Mouse (Mus musculus) brown adipose tissue, adult 24 weeks (tissue): ENCODE data around the gene Syf2. TPM values are rescaled to one million over a fixed set of nuclear protein-coding genes. Genes with fewer than 3 reads are reported as not detected.

Experiments
- H3K27ac ChIP-seq: fragments of 200-500 bp; replicated peaks from 2 replicates; pipeline ENCODE4 v1.5.1; 2012; ENCODE audit warnings: low read depth, mild to moderate bottlenecking, low read length
- H3K4me1 ChIP-seq: fragments of 200-500 bp; 2 replicates; pipeline ENCODE4 v1.6.1; 2012; ENCODE audit warnings: low read length, mixed read lengths; ENCODE audit not compliant: control insufficient read depth, insufficient read depth, insufficient read length
- H3K4me3 ChIP-seq: fragments of 200-500 bp; 2 replicates; pipeline ENCODE4 v1.5.1; 2012; ENCODE audit warnings: low read depth, mild to moderate bottlenecking, low read length, moderate library complexity; ENCODE audit not compliant: insufficient read depth
- polyA plus RNA-seq: library from polyadenylated mRNA; stranded (reverse); fragments of >200 nt; gene quantifications from 2 replicates; pipeline ENCODE4 v1.2.4, GENCODE M21; 2012; ENCODE audit not compliant: missing spikeins, insufficient read depth, insufficient read length

Gene Syf2
- polyA plus RNA-seq, 1 experiment, result 75.9 TPM

- Histone ChIP-seq H3K4me3 (no peak overlapping the region), H3K27ac (no peak overlapping the region), H3K4me1 (no peaks in the 10 kb centered on the region)
Measured at GRCm38 (mm10) chr4:134937240-134938176, 6.8 kb downstream of the Syf2 start.

- Histone ChIP-seq H3K4me3 (no peak overlapping the region), H3K27ac (no peak overlapping the region), H3K4me1 (no peaks in the 10 kb centered on the region)
Measured at GRCm38 (mm10) chr4:134939900-134940299, 9.2 kb downstream of the Syf2 start.

- no peak overlapping the region for H3K27ac ChIP-seq
- H3K4me1 ChIP-seq, result no peaks in the 10 kb centered on the region
Measured at GRCm38 (mm10) chr4:134943758-134944538, 13.2 kb downstream of the Syf2 start.

GRCm38 (mm10) chr4:134946024-134946744 is 15.5 kb downstream of the Syf2 start:
- H3K4me1 ChIP-seq, result no peaks in the 10 kb centered on the region; the same call in 1 of the 2 replicates
- H3K27ac ChIP-seq, result no peak overlapping the region
- peak overlapping the region; percentile 19; the same call in 1 of the 2 replicates for H3K4me3 ChIP-seq

More at GRCm38 (mm10) chr4:134943758-134944538, 13.2 kb downstream of the Syf2 start:
- no peak overlapping the region for H3K4me3 ChIP-seq

GRCm38 (mm10) chr4:134950518-134951091 is 19.9 kb downstream of the Syf2 start:
- H3K27ac ChIP-seq, result no peak overlapping the region
- H3K4me1 ChIP-seq, result no peaks in the 10 kb centered on the region; the same call in 1 of the 2 replicates
- H3K4me3 ChIP-seq, result no peak overlapping the region

GRCm38 (mm10) chr4:134954461-134954860 is 23.8 kb downstream of the Syf2 start:
- Histone ChIP-seq H3K27ac (no peak overlapping the region), H3K4me1 (no peaks in the 10 kb centered on the region; the same call in 1 of the 2 replicates), H3K4me3 (no peak overlapping the region)

- Histone ChIP-seq H3K4me3 (no peak overlapping the region), H3K27ac (no peak overlapping the region), H3K4me1 (no peaks in the 10 kb centered on the region; the same call in 1 of the 2 replicates)
Measured at GRCm38 (mm10) chr4:134955196-134955595, 24.5 kb downstream of the Syf2 start.

GRCm38 (mm10) chr4:134955845-134956244 is 25.1 kb downstream of the Syf2 start:
- Histone ChIP-seq H3K4me1 (no peaks in the 10 kb centered on the region), H3K4me3 (no peak overlapping the region), H3K27ac (no peak overlapping the region)

- no peak overlapping the region for H3K27ac ChIP-seq
- H3K4me3 ChIP-seq, result no peak overlapping the region
- H3K4me1 ChIP-seq, result no peaks in the 10 kb centered on the region
Measured at GRCm38 (mm10) chr4:134956328-134956727, 25.6 kb downstream of the Syf2 start.

GRCm38 (mm10) chr4:134963021-134963776 is 32.5 kb downstream of the Syf2 start:
- Histone ChIP-seq H3K4me3 (no peak overlapping the region), H3K27ac (no peak overlapping the region), H3K4me1 (no peaks in the 10 kb centered on the region; the same call in 1 of the 2 replicates)

- no peaks in the 10 kb centered on the region; the same call in 1 of the 2 replicates for H3K4me1 ChIP-seq
- no peak overlapping the region for H3K27ac ChIP-seq
- H3K4me3 ChIP-seq, result no peak overlapping the region
Measured at GRCm38 (mm10) chr4:134967887-134968604, 37.3 kb downstream of the Syf2 start.

GRCm38 (mm10) chr4:134968605-134968976 is 37.9 kb downstream of the Syf2 start:
- Histone ChIP-seq H3K4me1 (no peaks in the 10 kb centered on the region), H3K27ac (no peak overlapping the region), H3K4me3 (no peak overlapping the region)

- Histone ChIP-seq H3K4me1 (no peaks in the 10 kb centered on the region), H3K27ac (no peak overlapping the region), H3K4me3 (no peak overlapping the region)
Measured at GRCm38 (mm10) chr4:134975261-134975928, 44.7 kb downstream of the Syf2 start.
